Mouse (Mus musculus) heart, adult 8-10 months (tissue): Measurements from ENCODE around the gene Nt5c1a. TPM values are rescaled to one million over a fixed set of nuclear protein-coding genes. Genes with fewer than 3 reads are reported as not detected.

Source experiments
- DNase-seq: peaks from one replicate; pipeline ENCODE4 v3.0.0; 2022; ENCODE audit warnings: low spot score
- total RNA-seq, 4 experiments: library from RNA; stranded (reverse); gene quantifications; 2 replicates each; pipeline ENCODE4 v1.2.4; 2022

The Nt5c1a gene
- total RNA-seq, 4 experiments from 2014 or later, result 48.9 to 75.3 (median 70.1) TPM

DNA sequence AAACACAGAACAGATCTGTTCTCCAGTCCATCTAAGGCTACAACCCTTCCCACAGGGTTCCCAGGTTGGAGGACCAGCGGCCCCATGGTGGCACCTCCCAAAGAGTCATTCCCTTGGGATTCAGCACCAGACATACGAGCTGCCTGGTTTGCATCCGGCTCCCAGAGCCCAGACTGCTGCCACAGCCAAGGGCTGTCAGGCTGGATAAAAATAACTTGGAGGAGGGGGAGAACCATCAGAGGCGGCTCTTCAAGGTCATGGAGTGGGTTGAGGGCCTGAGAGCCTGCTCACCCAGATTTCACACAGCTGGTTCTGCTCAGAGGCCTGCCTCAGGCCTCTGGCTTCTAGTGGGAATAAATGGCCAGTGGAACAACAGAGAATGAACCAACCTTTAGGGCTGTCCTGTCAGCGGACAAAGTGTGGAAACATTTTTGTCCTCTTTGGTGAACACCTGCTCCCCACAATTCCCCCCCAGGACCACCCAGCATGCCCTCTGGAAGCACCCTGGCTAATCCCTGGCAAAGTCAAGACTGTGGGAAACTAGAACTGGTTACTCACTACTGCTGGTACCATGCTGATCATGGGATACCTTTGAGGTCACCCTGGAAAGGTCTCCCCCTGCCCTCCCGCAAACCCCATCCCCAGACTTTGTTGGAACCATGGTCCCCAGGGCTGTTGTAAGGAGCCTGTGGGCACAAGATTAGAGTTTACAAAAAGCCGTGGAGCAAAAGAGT lies 46.0 kb downstream of the Nt5c1a start:
- DNase-seq, result peak; percentile 60

DNA sequence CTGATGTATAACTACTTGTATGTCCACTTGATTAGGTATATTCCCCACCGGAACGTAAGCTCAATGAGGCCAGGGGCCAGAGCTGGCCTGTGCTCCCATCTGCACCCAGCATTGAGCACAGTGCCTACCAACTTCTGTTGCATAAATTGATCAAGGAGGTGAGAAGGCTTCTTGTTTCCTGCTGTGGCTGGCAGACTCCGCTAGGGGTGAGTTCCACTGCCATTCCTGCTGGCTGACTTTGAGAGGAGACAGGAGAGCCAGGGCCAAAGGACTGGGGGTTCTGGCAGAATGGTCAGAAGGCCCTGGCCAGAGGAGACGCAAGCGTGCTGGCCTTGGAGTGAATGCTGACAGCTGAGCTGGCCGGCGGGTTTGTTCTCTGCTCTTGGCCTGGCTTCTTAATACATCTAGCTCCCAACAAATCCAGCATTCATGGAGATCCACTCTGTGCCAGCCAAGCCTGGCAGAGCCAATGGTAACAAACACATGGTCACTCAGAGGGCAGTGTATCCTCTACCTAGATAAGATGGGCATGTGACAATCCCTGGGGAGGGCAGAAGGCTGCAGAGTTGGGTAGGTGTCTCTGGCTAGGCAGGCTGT lies 47.8 kb downstream of the Nt5c1a start:
- peak; percentile 82 for DNase-seq

DNA sequence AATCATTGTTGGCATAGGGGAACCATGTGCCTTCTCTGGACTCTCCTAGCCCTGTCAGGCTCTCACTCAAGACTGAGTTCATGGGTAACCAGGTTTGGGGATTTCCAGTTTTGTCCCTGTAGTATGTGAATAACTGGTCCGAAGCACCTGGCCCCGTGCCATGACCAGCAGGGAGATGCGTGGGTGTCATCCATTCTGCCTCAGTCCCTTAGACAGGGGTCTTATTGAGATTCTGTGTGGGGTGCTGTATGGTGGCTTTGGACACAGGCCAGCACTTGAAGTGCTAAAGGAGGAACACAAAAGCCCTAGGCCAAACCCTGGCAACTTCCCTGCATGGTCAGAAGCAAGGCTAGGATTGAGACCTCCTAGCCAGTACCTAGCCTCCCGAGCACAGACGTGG lies 50.9 kb downstream of the Nt5c1a start:
- no peak for DNase-seq

DNA sequence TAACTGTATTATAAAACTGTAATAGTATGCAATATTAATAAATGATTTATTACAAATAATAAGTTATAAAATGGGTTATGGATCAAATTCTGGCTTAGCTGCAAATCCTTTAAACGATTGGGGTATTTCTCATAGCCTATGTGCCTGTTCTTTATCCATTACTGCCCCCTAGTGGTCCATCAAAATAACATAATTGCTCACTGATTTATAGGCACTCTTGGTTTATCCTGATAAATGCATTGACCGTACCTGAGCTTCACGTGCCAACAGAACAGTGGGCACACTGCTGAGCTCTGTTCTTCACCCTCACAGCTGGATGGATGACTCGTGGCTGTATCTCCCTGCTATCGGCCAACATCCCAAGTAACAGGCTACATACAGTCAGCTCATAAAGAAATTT lies 53.3 kb downstream of the Nt5c1a start:
- peak; percentile 70 for DNase-seq

DNA sequence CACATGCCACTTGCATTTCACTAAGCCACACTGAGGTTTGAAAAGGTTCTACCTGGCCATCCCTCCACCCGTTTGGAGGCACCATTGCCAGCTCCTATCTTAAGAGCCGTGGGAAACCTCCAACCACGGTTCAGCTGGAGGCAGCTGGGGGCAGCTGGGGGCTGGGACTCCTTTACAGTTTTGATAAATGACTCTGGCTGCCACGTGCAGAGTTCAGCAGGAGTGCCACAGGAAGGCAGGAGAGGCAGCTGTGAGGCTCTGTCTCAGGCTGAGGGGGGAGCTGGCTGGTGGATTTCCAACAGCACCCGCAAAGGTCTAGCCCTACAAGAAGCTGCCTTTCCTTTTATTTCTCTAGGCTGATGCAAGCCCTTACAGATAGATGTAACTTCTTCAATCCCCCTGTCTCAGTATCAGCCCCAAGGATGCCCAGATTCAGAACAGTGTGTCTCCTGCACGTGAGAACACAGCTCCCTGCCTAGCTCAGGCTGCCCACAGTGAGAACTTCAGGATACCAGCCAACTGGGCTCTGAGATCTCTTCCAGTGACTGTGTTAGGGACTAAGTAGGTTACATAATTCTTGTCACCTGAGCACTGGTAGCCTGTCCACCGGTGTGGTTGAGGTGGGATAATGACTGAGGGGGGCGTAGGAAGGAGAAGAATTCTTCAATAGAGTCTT lies 58.9 kb downstream of the Nt5c1a start:
- no peak for DNase-seq

DNA sequence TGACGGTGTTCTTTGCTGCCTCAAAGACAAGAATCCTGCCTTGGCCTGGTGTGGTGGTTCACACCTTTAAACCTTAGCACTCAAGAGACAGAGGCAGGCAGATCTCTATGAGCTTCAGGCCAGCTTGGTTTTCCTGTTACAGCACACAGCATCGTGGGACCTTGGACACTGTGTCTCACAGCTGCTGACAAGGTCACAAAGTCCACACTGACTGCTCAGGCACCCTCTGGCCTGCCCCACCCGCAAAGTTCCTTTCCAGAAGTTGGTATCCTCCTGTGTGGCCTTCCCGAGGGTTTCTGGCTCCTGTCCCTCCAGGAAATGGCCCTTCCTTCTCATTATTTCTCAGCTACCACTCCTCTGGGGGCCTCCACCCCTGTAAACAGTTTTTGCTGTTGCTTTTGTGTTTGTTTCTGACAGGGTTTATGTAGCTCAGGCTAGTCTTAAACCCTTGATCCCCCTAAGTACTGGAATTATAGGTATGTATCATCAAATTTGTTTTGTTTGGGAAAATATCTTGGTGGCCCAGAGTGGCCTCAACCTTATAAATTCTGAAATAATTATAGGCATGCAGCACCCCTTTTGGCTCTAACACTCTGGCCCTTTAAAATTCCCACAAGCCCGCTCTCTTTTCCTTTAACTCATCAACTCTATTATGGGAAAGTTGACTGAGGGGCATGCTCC lies 60.6 kb downstream of the Nt5c1a start, which contains the start of gene Pabpc4:
Gene Pabpc4, plus strand, starts transcription at position 631 of the 681 bp plus-strand sequence.
- DNase-seq, result no peak

Other genes with a start within 250 kb of the Nt5c1a start
- gene Mfsd2a, start 240.3 kb upstream of the Nt5c1a start, total RNA-seq, result not detected
- under 1 TPM in 2 of 4 experiments, not detected in 2; 0.14 to 0.25 TPM for gene Mycl, start 205.9 kb upstream of the Nt5c1a start, total RNA-seq
- 1 to 10 TPM; 5.6 to 8.0 (median 6.6) TPM for gene Trit1, start 184.9 kb upstream of the Nt5c1a start, total RNA-seq
- not detected for gene Bmp8b, start 96.3 kb upstream of the Nt5c1a start, total RNA-seq
- gene Oxct2b, start 85.2 kb upstream of the Nt5c1a start, total RNA-seq, result not detected
- 10 to 100 TPM; 22.0 to 27.8 (median 24.1) TPM for gene Ppie, start 61.6 kb upstream of the Nt5c1a start, total RNA-seq
- gene Hpcal4, start 18.3 kb upstream of the Nt5c1a start, total RNA-seq, result under 1 TPM; 0.14 to 0.25 (median 0.19) TPM
- gene Heyl, start 32.1 kb downstream of the Nt5c1a start, total RNA-seq, result 10 to 100 TPM in 3 of 4 experiments, 1 to 10 TPM in 1; 9.7 to 11.7 (median 10.9) TPM
- gene Pabpc4, start 60.8 kb downstream of the Nt5c1a start, total RNA-seq, result 100 to 1,000 TPM; 323 to 392 (median 367) TPM
- not detected for gene Oxct2a, start 122.1 kb downstream of the Nt5c1a start, total RNA-seq
- gene Bmp8a, start 141.7 kb downstream of the Nt5c1a start, total RNA-seq, result not detected